In the genomic region with DNA sequence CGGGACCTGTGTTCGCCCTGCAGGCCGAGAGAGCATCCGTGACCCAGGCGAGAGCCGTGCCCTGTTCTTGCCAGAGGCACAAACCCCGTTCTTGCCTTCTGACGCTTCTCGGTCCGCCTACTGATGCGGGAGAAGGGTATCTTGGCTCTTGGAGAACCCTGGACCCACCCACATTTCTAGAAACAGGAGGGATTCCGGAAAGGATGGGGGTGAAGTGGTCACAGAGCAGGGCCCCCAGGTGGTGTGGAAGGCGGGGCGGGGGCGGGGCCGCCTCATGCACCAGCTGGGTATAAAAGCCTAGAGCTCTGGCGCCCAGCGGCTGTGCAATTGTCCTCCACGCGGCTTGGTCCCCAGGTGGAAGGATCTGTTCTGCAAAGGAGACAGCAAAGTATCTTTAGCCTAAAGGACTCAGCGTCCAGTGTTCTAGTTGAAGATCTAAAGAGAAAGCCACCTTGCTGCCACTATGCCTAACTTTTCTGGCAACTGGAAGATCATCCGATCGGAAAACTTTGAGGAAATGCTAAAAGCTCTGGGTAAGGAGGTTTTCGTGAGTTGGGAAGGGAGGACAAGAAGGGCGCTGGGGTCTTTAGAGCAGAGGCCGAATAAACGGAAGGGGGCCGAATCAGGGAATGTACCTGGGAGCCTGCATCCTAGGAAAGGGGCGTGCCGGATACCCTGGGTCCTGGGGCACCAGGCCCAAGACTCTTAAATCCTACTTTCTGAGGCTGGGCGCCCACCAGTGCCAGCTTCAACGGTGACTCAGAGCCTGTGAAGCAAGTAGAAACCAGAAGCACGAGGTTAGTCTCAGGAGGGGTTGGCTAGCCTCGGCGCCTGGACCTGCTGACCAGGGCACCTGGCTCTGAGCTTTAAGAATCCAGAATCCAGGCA, we compare ENCODE assay signal across 8 mouse cellular contexts. TPM values are rescaled to one million over a fixed set of nuclear protein-coding genes. Genes with fewer than 3 reads are reported as not detected.
DNase-seq lines count a peak whose midpoint lies in the region; ATAC-seq and TF ChIP-seq lines count a peak whose summit lies in the region.

Gene Crabp2 (plus strand): TSS at position 289 of the 888 bp plus-strand sequence.

- no peak for DNase-seq in heart, adult 18-20 months
- peak; percentile 44 for DNase-seq in Muller cell, postnatal 12 days (ENCODE audit: inconsistent ontology term)
- no peak for DNase-seq in forebrain, postnatal 0 days
- no peak for DNase-seq in liver, postnatal 0 days
- DNase-seq in spleen, postnatal 36 days (ENCODE audit: low spot score in 2 of 2): no peak
- DNase-seq in c-Kit-positive CD71-positive TER-119-positive erythroid progenitor cells, embryonic 14.5 days (ENCODE audit: low spot score): no peak
- no peak for DNase-seq in MN1 (ENCODE audit: low spot score)

- H3K4me2 ChIP-seq in heart, embryonic 15.5 days: peak within 1 kb of the TSS; percentile 64
- H3K4me2 ChIP-seq in forebrain, postnatal 0 days (ENCODE audit: low read depth): peak within 1 kb of the TSS; percentile 58
- H3K4me2 ChIP-seq in liver, postnatal 0 days (ENCODE audit: low read depth, low read length): peak within 1 kb of the TSS; percentile 26; the same call in 1 of the 2 replicates

- no peaks in the 10 kb centered on the region for H3K9me3 ChIP-seq in heart, embryonic 15.5 days (replicated peaks)
- no peaks in the 10 kb centered on the region for H3K9me3 ChIP-seq in forebrain, postnatal 0 days (ENCODE audit: low read length)
- H3K9me3 ChIP-seq in liver, postnatal 0 days (ENCODE audit: low read length): no peaks in the 10 kb centered on the region

- no peak for ATAC-seq in heart, embryonic 15.5 days (replicated peaks; ENCODE audit: insufficient number of reproducible peaks, insufficient read depth, low FRiP score, low read depth)
- no peak for ATAC-seq in forebrain, postnatal 0 days
- ATAC-seq in liver, postnatal 0 days: no peak

- peak within 1 kb of the TSS; percentile 41 for H3K9ac ChIP-seq in heart, embryonic 15.5 days
- peak within 1 kb of the TSS; percentile 28; the same call in 1 of the 2 replicates for H3K9ac ChIP-seq in forebrain, postnatal 0 days
- no peak within 1 kb of the TSS; the same call in 1 of the 2 replicates for H3K9ac ChIP-seq in liver, postnatal 0 days (replicated peaks)

- H3K36me3 ChIP-seq in heart, embryonic 15.5 days: no peaks in the 10 kb centered on the region
- H3K36me3 ChIP-seq in forebrain, postnatal 0 days (ENCODE audit: insufficient read depth): no peaks in the 10 kb centered on the region
- H3K36me3 ChIP-seq in liver, postnatal 0 days (replicated peaks; ENCODE audit: insufficient read depth, low read length): no peaks in the 10 kb centered on the region

- H3K27ac ChIP-seq in heart, embryonic 15.5 days: no peak within 1 kb of the TSS
- H3K27ac ChIP-seq in forebrain, postnatal 0 days (ENCODE audit: low read depth, low read length): no peak within 1 kb of the TSS
- H3K27ac ChIP-seq in liver, postnatal 0 days (ENCODE audit: low read depth): no peak within 1 kb of the TSS

- peaks cover 50% of the 10 kb centered on the region for H3K4me1 ChIP-seq in heart, embryonic 15.5 days (replicated peaks)
- peaks cover 4% of the 10 kb centered on the region; the same call in 1 of the 2 replicates for H3K4me1 ChIP-seq in forebrain, postnatal 0 days (ENCODE audit: insufficient read depth)
- peaks cover 11% of the 10 kb centered on the region for H3K4me1 ChIP-seq in liver, postnatal 0 days (ENCODE audit: insufficient read depth)

- H3K4me3 ChIP-seq in heart, embryonic 15.5 days: peak within 1 kb of the TSS; percentile 39
- H3K4me3 ChIP-seq in forebrain, postnatal 0 days (ENCODE audit: low read depth, low read length): peak within 1 kb of the TSS; percentile 33
- peak within 1 kb of the TSS; percentile 19; the same call in 1 of the 2 replicates for H3K4me3 ChIP-seq in liver, postnatal 0 days (ENCODE audit: low read depth, low read length)

- 5% methylated on average over 35 of the region's 35 CpGs for WGBS in heart, embryonic 15.5 days
- 5% methylated on average over 34 of the region's 35 CpGs for WGBS in forebrain, postnatal 0 days
- 4% methylated on average over 35 of the region's 35 CpGs for whole genome bisulfite sequencing in liver, postnatal 0 days (ENCODE audit: insufficient replicate concordance)

- no peak for TF ChIP-seq CTCF in forebrain, postnatal 0 days (IDR thresholded peaks at IDR 0.05; ENCODE audit: low read depth)
- no peak for TF ChIP-seq CTCF in liver, postnatal 0 days (IDR thresholded peaks at IDR 0.05; ENCODE audit: low read depth)

- TF ChIP-seq EP300 in liver, postnatal 0 days (IDR thresholded peaks at IDR 0.05; ENCODE audit: low read depth): no peak

- H3K27me3 ChIP-seq in heart, embryonic 15.5 days: peaks cover 80% of the 10 kb centered on the region
- H3K27me3 ChIP-seq in forebrain, postnatal 0 days (ENCODE audit: insufficient read depth, low read length): peaks cover 10% of the 10 kb centered on the region; the same call in 1 of the 2 replicates
- peaks cover 75% of the 10 kb centered on the region for H3K27me3 ChIP-seq in liver, postnatal 0 days (ENCODE audit: insufficient read depth, low read length)

RNA-seq across cellular contexts. Expression of gene Crabp2, which starts in this region (rescaled TPM):
- polyA plus RNA-seq in heart, embryonic 15.5 days (2015; fragmentation: Nextera tagmentation; extraction: Ambion mirVana): 4.1 and 20.1 TPM in 2 replicates
- not detected for total RNA-seq in heart, adult 18-20 months (2021)
- total RNA-seq in forebrain, postnatal 0 days (2014; rRNA removed): 16.8 and 17.4 TPM in 2 replicates
- polyA plus RNA-seq in forebrain, postnatal 0 days (2015; fragmentation: Nextera tagmentation; extraction: Ambion mirVana): 24.7 and 28.1 TPM in 2 replicates
- not detected in 2 replicates for polyA plus RNA-seq in liver, postnatal 0 days (2015; fragmentation: Nextera tagmentation; extraction: Ambion mirVana)

Comparison
In these comparisons a context has a peak if more than half of its experiments do, and no peak if none do; other contexts are left out.
1. RNA of gene Crabp2 (total RNA-seq): 16.8 to 17.4 TPM in forebrain, postnatal 0 days; not detected in heart, adult 18-20 months; every median in the first group is over 10 times any median in the second.
2. Peak in every context shown above with its lines, with median percentiles within 50 percentile points of each other: H3K4me2 ChIP-seq and H3K4me3 ChIP-seq.